Mouse (Mus musculus) ES-E14 (cell line): ENCODE results near the gene Kif23.

Source experiments
- CHD2 ChIP-seq: IDR thresholded peaks from 2 replicates; pipeline ENCODE4 v1.6.1; 2014; ENCODE audit warnings: mild to moderate bottlenecking, low read depth, low read length, inconsistent platforms
- HCFC1 ChIP-seq: IDR thresholded peaks from 2 replicates; pipeline ENCODE4 v1.6.1; 2012; ENCODE audit warnings: low read length, inconsistent platforms, borderline replicate concordance; ENCODE audit not compliant: insufficient read depth
- ZC3H11A ChIP-seq: IDR thresholded peaks from 2 replicates; pipeline ENCODE4 v1.6.1; 2012; ENCODE audit warnings: low read depth, mild to moderate bottlenecking, inconsistent platforms, low read length, borderline replicate concordance
- ZNF384 ChIP-seq: IDR thresholded peaks from 2 replicates; pipeline ENCODE4 v1.6.1; 2012; ENCODE audit warnings: low read depth, low read length, inconsistent platforms

DNA sequence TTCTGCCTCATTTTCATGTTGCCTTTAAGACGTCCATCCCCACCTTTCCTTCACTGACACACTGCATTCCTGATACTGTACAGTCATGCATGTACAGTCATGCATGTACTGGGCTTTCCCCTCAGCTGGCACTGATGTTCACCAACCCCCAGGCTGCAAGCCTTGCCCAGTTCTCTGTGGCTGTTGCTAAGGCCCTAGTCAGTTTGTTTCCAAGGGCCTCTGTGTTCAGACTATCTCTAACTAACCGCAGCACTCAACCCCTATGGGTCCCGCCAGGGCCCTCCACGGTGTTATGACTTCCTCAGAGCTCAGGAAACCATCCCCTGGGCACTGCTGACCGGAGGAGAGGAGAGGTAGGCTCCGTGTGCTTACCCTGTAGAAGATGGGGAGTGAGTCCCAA lies 16.8 kb upstream of the Kif23 start:
- TF ChIP-seq ZNF384 (no peak), HCFC1 (no peak), ZC3H11A (no peak), CHD2 (no peak)
